Mouse (Mus musculus): ENCODE results near the gene Znhit6. TPM values are rescaled to one million over a fixed set of nuclear protein-coding genes. Genes with fewer than 3 reads are reported as not detected.
A peak's percentile ranks its signal among the peaks of the same experiment; 100 is the strongest.

Znhit6 gene
- total RNA-seq, 2 experiments from 2014 or later = 9.1 to 11.0 TPM

DNA sequence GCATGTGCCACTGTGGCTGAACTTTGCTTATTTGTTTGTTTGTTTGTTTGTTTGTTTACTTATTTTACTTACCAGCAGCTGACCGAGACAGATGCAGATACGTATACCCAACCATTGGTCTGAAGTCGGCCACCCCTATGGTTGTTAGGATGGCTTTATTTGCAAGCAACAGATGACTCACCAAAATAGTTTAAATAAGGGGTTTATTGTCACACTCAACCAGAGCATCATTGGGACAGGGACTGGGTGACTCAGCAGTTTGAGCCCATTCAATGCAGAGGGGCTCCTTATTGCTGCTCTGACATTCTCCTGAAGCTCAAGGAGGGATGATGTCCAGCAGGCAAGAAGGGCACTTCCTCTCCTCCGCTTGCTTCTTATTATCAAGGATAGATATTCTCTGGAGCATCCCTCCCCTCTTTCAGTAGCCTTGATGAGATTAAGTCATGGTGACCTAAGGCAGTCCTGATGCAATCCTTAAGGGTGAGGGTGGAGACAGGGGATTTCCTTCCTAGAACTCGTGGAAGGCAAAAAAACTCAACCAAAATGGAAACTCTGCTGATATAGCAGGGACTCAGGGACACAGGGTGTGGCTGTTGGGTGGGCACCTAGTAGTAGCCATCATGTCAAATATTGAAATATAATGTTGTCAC is 65.2 kb downstream of the Znhit6 start:
- no peak for DNase-seq
- intact Hi-C loops (cut with DNase I) = loop anchor here (5.0 to 10.0 kb wide), 2 partner anchors 66 to 264 kb away; no protein-coding TSS in a partner anchor

DNA sequence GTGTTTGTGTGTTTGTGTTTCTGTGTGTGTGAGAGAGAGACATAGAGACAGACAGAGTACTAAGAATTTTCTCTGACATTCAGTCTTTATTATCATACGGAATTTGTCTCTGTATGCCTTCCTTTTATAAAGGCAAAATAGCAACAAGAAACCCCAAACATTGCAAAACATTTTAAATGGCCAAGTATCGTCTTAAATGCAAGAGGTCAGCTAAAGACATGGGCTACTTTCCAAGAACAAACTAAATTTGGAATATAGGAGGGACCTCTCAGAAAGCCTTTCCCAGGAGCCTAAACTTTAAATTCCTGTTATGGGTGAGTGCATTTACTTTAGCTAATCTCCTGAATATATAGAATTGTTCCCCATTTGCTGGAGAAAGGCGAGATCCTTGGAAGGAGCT is 65.9 kb downstream of the Znhit6 start:
- intact Hi-C loops (cut with DNase I) = loop anchor here (5.0 to 10.0 kb wide), 2 partner anchors 65 to 263 kb away; no protein-coding TSS in a partner anchor
- DNase-seq = no peak

DNA sequence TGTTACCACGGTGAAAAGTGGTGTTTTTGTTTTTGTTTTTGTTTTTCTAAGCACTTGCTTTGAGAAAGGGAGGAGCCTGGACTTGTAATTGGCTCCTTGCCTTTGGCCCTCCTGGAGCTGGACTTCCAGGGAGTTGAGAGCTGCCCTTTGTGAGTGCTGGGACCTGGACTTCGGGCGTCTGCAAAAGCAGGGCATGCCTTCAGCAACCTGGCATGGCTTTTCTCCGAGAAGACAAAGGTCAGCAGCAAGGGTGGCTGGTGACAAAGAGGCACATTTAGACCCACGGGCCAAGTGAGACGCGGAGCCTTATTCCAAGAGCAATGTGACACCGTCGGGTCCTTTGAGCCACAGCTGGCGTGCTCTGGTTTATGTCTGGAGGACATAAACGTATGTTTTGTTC is 66.9 kb downstream of the Znhit6 start:
- intact Hi-C loops (cut with DNase I) = loop anchor here (5.0 to 10.0 kb wide), 2 partner anchors 64 to 262 kb away; no protein-coding TSS in a partner anchor
- no peak for DNase-seq

DNA sequence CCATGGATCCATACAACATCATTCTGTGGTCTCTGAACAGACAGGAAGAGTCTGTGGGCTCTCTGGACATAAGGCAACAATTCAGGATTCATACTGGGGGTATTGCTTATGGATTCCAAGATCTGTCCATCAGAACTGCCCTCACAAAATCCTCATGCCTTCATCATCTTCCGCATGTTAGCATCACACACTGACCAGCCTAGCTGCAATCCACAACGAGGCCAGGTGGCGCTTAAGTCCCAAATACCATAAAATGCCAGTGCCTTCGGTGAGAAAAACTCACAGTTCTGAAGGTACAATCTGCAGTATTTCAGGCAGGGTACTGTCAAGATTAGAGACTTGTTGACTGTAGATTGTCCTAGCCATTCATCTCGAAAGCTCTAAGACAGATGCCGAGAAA is 69.5 kb downstream of the Znhit6 start:
- intact Hi-C loops (cut with DNase I) = loop anchor here (5.0 to 10.0 kb wide), 2 partner anchors 82 to 259 kb away; no protein-coding TSS in a partner anchor
- no peak for DNase-seq

- intact Hi-C loops (cut with DNase I) = loop anchor here (5.0 to 10.0 kb wide), 2 partner anchors 81 to 259 kb away; no protein-coding TSS in a partner anchor
- DNase-seq = no peak
These were observed 70.0 kb downstream of the Znhit6 start for GRCm38 (mm10) chr3:145646009-145646408.

DNA sequence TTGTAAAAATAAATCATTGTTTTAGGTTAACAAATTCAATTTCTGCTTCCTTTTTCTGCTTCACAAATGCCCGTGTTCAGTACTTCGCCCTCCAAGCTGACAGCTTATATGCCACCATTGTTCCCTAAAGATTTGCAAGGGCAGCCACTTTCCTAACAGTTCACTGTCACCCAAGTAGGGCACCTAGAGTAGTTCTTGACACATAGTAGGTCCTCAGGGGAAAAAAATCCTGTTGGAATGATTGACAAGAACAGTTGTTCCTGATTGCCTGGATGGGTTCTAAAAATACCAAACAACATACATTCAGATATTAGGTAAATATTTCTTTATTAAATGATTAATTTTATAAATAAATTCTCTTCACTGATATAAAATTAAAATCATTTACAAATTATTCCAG is 70.7 kb downstream of the Znhit6 start:
- no peak for DNase-seq
- intact Hi-C loops (cut with DNase I) = loop anchor here (5.0 to 10.0 kb wide), 2 partner anchors 81 to 258 kb away; no protein-coding TSS in a partner anchor

- DNase-seq = no peak
- intact Hi-C loops (cut with DNase I) = loop anchor here (5.0 to 10.0 kb wide), 2 partner anchors 80 to 257 kb away; no protein-coding TSS in a partner anchor
These were observed 71.4 kb downstream of the Znhit6 start for GRCm38 (mm10) chr3:145647416-145647815.

- intact Hi-C loops (cut with DNase I) = loop anchor here (5.0 to 10.0 kb wide), 2 partner anchors 79 to 256 kb away; no protein-coding TSS in a partner anchor
- DNase-seq = no peak
These were observed 72.3 kb downstream of the Znhit6 start for GRCm38 (mm10) chr3:145648097-145648931.

DNA sequence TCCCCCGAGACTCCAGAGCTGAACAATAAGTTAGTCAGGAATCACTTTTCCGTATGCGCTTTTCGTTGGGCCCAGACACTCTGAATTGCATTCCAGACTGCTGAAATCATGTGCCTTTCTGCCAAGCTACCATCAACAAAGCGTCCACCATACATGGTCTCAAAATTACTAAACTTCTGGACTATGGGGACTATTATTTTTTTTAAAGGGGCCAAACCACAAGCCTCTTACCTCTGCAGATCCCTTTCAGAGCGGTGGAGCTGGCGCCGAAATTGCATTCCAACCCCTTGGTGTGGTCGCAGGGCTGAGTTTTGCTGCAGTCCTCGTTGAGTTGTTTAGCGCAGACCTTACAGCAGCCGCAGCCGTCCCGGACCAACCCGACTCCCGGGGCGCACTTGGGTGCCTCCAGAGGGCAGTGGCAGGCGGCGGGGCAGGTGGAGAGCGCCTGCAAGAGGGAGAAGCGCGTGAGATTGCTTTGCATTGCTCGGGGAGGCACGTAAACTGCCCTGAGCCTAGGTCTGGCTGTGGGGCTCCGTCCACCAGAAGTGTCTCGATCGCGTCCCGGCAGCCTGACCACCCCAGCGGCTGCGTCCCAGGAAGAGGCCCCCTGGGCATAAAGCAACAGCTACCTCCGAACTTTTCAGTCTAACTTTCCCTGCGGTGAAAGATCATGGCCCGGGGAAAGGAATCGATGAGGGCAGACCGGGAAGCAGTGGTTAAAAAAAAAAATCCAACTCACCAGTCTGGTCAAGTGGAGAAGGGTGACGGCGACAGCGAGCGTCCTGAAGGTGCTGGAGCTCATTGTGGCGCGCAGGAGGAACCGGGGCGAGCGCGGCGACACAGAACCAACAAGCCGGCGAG is 73.2 kb downstream of the Znhit6 start:
- intact Hi-C loops (cut with DNase I) = loop anchor here (5.0 to 10.0 kb wide), 2 partner anchors 78 to 256 kb away; no protein-coding TSS in a partner anchor
- DNase-seq = peak; percentile 60 to 72

GRCm38 (mm10) chr3:145649852-145650202 is 73.8 kb downstream of the Znhit6 start, which contains the start of gene Ccn1:
TSS of gene Ccn1 (minus strand) at chr3:145649981.
- DNase-seq = peak; percentile 81 to 83
- intact Hi-C loops (cut with DNase I) = loop anchor here (5.0 to 10.0 kb wide), 2 partner anchors 77 to 255 kb away; no protein-coding TSS in a partner anchor

DNA sequence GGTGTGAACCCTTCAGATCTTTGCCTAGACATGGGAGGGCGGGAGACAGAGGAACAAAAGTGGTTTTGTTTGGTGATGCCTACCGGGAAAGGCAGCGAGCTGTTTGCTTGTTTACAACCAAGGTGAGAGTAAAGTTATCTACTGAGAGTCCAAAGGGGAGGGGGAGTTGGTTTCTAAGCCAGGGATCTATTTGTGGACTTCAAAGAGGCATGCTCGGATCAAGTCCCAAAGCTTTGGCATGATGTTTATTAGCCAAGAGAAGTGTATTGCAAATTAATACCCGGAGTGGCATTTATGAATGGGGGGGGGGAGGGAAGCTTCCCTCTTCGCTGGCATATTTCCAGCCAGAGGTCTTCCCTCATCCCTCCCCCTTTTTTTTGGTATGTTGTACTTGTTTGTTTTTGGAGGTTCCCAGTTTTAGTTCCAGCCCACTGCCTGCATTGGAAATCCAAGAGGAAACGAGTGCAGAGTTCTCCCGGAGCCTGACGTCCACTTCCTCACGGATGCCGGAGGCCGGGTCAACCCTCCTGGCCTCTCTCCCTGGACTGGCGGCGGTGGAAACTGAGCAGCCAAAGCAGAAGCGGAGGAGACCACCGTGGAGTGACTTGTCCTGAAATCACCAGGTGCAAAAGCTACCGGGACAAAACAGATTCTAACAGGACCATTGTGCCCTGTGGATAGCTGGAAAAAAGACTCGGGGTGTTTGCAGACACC is 74.5 kb downstream of the Znhit6 start:
- peak; percentile 51 to 65 for DNase-seq
- intact Hi-C loops (cut with DNase I) = no loop called here

DNA sequence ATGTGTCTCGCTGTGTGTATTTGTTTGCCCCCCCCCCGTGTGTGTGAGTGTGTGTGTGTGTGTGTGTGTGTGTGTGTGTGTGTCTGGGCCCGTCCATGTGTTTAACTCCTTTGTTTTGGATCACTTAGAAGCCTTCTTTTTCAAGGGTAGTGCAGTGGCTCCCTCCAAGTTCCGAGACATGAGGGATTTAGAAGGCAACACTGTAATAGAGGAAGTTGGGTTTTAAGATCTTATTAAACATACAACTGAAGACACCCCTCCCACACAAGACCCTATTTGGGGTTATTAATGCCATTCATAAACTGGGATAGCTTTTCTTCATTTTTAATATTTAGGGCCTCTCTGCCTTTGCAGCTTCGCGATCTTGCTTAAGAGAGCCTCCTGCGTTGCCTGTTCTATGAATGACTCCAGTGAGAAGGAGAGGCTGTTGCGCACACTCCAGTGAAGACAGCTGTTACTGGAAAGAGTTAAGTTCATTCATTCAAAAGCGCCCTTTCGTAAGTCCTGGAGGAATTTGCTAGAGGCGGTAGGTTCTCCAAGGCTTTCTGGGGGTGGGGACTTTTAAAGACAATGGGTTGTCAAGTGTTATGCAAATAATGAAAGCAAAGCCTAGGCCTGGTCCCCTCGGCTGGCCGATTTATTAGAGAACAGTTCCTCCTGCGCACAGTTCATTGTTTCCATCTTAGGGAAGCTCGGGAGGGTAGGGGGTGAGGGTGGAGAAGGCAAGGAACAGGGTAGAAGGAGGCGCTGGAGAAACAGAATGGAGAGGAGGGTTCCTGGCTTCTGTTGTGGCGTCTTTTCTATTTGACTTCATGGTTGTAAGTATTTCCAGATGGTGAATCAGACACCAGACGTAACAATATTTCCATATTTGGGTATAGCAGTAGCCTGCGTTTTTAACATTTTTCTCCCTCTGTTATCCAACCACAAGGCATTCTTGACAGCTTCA is 75.3 kb downstream of the Znhit6 start:
- no peak for DNase-seq
- intact Hi-C loops (cut with DNase I) = no loop called here

DNA sequence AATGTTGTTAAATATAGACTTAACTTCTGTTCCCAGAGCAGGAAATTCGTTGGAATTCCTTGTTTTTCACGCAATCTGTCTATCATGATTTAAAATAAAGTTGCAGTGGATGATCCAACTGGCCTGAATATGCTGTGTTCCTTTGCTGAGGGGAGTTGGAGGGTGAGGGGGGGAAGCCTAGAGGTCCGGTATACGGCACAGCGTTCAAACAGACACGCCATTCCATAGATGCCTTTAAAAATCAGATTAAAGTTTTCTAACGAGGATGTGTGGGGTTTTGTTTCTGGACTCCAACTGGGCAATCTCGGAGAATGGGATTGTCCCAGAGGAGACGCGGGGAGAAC is 75.9 kb downstream of the Znhit6 start:
- intact Hi-C loops (cut with DNase I) = no loop called here
- no peak for DNase-seq

DNA sequence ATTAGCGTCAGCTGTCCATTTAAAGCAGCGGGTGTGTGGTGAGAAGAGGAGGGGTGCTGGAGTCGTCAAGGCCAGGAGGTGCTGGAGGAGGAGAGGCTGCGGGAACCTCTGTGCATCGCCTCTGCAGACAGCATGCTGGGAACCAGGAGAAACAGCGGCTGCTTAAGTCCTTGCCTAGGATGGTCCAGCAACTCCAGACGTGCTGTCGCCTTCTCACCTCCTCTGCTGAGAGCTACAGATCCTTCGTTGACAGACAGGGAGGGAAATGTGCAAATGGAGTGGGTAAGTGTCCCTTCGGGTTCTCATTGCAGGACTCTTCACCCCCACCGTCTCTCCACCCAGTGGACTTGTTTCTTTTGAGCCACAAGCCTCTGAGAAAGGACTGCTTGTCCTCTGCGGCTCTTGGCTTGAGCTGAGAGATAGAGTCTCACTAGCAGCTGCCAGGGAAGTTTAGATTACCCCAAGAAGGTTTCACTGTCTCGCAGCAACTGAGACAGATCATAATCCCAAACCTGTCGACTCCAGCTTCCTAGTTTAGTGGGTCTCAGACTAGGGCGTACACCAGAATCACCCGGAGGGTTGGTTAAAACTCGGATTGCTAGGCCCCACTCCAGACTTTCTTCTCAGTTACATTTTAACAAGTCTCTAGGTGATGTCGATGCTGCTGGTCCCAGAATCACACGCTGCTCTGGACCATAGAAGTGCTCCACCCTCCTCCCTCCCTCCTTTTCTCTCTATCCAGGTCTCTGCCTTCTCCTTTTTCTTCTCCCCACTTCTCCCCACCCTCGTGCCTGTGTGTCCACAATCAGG is 76.5 kb downstream of the Znhit6 start:
- peak; percentile 34 to 38 for DNase-seq
- intact Hi-C loops (cut with DNase I) = no loop called here

- DNase-seq = peak; percentile 54 to 69
- intact Hi-C loops (cut with DNase I) = no loop called here
These were observed 77.4 kb downstream of the Znhit6 start for GRCm38 (mm10) chr3:145653191-145653940.

DNA sequence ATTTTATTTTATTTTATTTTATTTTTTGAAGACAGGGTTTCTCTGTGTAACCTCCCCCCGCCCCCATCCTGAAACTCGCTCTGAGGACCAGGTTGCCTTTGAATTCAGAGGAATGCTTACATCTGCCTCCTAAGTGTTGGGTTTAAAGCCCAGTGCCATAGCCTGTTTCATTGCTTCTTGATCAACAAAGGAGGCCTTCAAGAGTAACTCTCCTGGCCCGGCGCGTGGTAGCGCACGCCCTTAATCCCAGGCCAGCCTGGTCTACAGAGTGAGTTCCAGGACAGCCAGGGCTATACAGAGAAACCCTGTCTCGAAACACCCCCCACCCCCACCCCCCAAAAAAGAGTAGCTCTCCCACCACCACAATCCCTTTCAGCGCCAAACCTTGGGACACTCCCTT is 78.0 kb downstream of the Znhit6 start:
- intact Hi-C loops (cut with DNase I) = no loop called here

More for the DNA sequence above, 78.0 kb downstream of the Znhit6 start:
- DNase-seq = no peak

Measured in gastrocnemius, postnatal 36 days (tissue).